In the genomic region with DNA sequence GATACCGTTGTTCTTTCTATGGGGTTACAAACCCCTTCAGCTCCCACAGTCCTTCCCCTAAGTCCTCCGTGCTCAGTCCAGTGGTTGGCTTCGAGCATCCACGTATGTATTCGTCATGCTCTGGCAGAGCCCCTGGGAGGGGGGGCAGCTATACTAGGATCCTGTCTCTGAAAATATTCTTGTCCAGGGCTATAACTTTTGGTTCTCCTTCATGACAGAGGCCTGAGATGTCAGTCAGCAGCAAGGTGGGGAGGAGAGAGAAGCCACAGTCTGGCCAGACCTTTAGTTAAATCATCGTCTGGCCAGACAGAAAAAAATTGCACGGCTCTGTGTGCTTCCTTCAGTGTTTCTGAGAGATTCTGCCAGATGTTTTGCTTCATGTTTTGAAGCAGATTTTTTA, we compare ENCODE assay signal across 22 mouse cellular contexts. TPM values are rescaled to one million over a fixed set of nuclear protein-coding genes. Genes with fewer than 3 reads are reported as not detected.
DNase-seq lines count a peak whose midpoint lies in the region; ATAC-seq lines count a peak whose summit lies in the region.
"Had no signal": no experiment of that assay in that cellular context is flagged by ENCODE, and none has a peak within 500 bp of the region (broad histone marks: within the 10 kb centered on the region; RNA-seq: fewer than 3 reads in every experiment).

No protein-coding gene starts in this region.

- WGBS in forebrain, embryonic 13.5 days, result 72% methylated on average over 7 of the region's 7 CpGs
- WGBS in forebrain, embryonic 12.5 days, result 84% methylated on average over 7 of the region's 7 CpGs
- WGBS in kidney, embryonic 14.5 days, result 49% methylated on average over 7 of the region's 7 CpGs
- whole genome bisulfite sequencing in limb, embryonic 13.5 days, result 48% methylated on average over 7 of the region's 7 CpGs
- WGBS in hindbrain, embryonic 11.5 days, result 79% methylated on average over 7 of the region's 7 CpGs

- no peak overlapping the region for H3K4me2 ChIP-seq in forebrain, embryonic 13.5 days
- H3K4me2 ChIP-seq in forebrain, embryonic 12.5 days, result no peak overlapping the region
- H3K4me2 ChIP-seq in kidney, embryonic 14.5 days (replicated peaks; ENCODE audit: low read depth, low read length), result no peak overlapping the region
- H3K4me2 ChIP-seq in limb, embryonic 13.5 days (replicated peaks), result peak overlapping the region; percentile 2; the same call in 1 of the 2 replicates
- no peak overlapping the region for H3K4me2 ChIP-seq in hindbrain, embryonic 11.5 days (replicated peaks; ENCODE audit: low read depth, low read length)
- H3K4me2 ChIP-seq: hindbrain, embryonic 15.5 days; liver, embryonic 15.5 days; lung, embryonic 15.5 days; neural tube, embryonic 12.5 days had no signal

- ATAC-seq in forebrain, embryonic 13.5 days, result no peak
- ATAC-seq in forebrain, embryonic 12.5 days (ENCODE audit: low FRiP score), result no peak
- ATAC-seq in kidney, embryonic 14.5 days (ENCODE audit: low FRiP score, low TSS enrichment), result no peak
- ATAC-seq in limb, embryonic 13.5 days (ENCODE audit: low FRiP score, low read depth), result no peak
- no peak for ATAC-seq in hindbrain, embryonic 11.5 days (ENCODE audit: low FRiP score)
- ATAC-seq: Patski had no signal

- H3K4me1 ChIP-seq in forebrain, embryonic 13.5 days, result peaks cover 6% of the 10 kb centered on the region; the same call in 1 of the 2 replicates
- peaks cover 8% of the 10 kb centered on the region for H3K4me1 ChIP-seq in forebrain, embryonic 12.5 days
- H3K4me1 ChIP-seq in kidney, embryonic 14.5 days (ENCODE audit: control insufficient read depth, insufficient read depth, low read length), result no peaks in the 10 kb centered on the region
- H3K4me1 ChIP-seq in limb, embryonic 13.5 days, result peaks cover 22% of the 10 kb centered on the region
- H3K4me1 ChIP-seq in hindbrain, embryonic 11.5 days (replicated peaks; ENCODE audit: control insufficient read depth, insufficient read depth, low read length), result no peaks in the 10 kb centered on the region
- H3K4me1 ChIP-seq: lung, embryonic 15.5 days; neural tube, embryonic 12.5 days had no signal

- no peak overlapping the region for H3K4me3 ChIP-seq in forebrain, embryonic 13.5 days
- H3K4me3 ChIP-seq in forebrain, embryonic 12.5 days (replicated peaks), result no peak overlapping the region
- H3K4me3 ChIP-seq in kidney, embryonic 14.5 days (ENCODE audit: low read length), result no peak overlapping the region
- no peak overlapping the region for H3K4me3 ChIP-seq in limb, embryonic 13.5 days
- no peak overlapping the region for H3K4me3 ChIP-seq in hindbrain, embryonic 11.5 days (ENCODE audit: low read depth, low read length)
- H3K4me3 ChIP-seq: hindbrain, embryonic 15.5 days; liver, embryonic 15.5 days; lung, embryonic 15.5 days; neural tube, embryonic 12.5 days had no signal

- H3K27ac ChIP-seq in forebrain, embryonic 13.5 days, result 0 out of 2 replicates have a peak overlapping the region, but pooled peaks have one; percentile 32
- H3K27ac ChIP-seq in forebrain, embryonic 12.5 days, result no peak overlapping the region
- no peak overlapping the region for H3K27ac ChIP-seq in kidney, embryonic 14.5 days (ENCODE audit: low read depth, low read length)
- no peak overlapping the region for H3K27ac ChIP-seq in limb, embryonic 13.5 days
- H3K27ac ChIP-seq in hindbrain, embryonic 11.5 days (ENCODE audit: low read depth, low read length), result no peak overlapping the region
- H3K27ac ChIP-seq: liver, embryonic 15.5 days; lung, embryonic 15.5 days; neural tube, embryonic 12.5 days had no signal

- H3K36me3 ChIP-seq in forebrain, embryonic 13.5 days (ENCODE audit: poor library complexity, severe bottlenecking), result no peaks in the 10 kb centered on the region
- H3K36me3 ChIP-seq in forebrain, embryonic 12.5 days (replicated peaks), result no peaks in the 10 kb centered on the region
- H3K36me3 ChIP-seq in kidney, embryonic 14.5 days (ENCODE audit: control insufficient read depth, insufficient read depth, low read length), result no peaks in the 10 kb centered on the region
- no peaks in the 10 kb centered on the region for H3K36me3 ChIP-seq in limb, embryonic 13.5 days
- H3K36me3 ChIP-seq in hindbrain, embryonic 11.5 days (ENCODE audit: control insufficient read depth, insufficient read depth, low read length), result no peaks in the 10 kb centered on the region
- H3K36me3 ChIP-seq: hindbrain, embryonic 15.5 days; liver, embryonic 15.5 days; lung, embryonic 15.5 days; neural tube, embryonic 12.5 days had no signal

- H3K9ac ChIP-seq in forebrain, embryonic 13.5 days, result no peak overlapping the region
- H3K9ac ChIP-seq in forebrain, embryonic 12.5 days, result no peak overlapping the region
- H3K9ac ChIP-seq in kidney, embryonic 14.5 days (ENCODE audit: low read depth, low read length), result no peak overlapping the region
- 0 out of 2 replicates have a peak overlapping the region, but pooled peaks have one; percentile 15 for H3K9ac ChIP-seq in limb, embryonic 13.5 days
- no peak overlapping the region for H3K9ac ChIP-seq in hindbrain, embryonic 11.5 days (ENCODE audit: low read depth, low read length)
- H3K9ac ChIP-seq: hindbrain, embryonic 15.5 days; liver, embryonic 15.5 days; lung, embryonic 15.5 days; neural tube, embryonic 12.5 days had no signal

- peak; percentile 17 to 27 for DNase-seq in kidney, postnatal 4 days
- DNase-seq in cerebellum, postnatal 10 days, result no peak
- no peak for DNase-seq in hindbrain, embryonic 11.5 days (ENCODE audit: low spot score)
- DNase-seq: cerebellum, adult 11-12 months; cerebellum, postnatal 25 days; kidney, adult 2 months; kidney, postnatal 14 days; liver; lung, postnatal 36 days; retina, postnatal 1 day; right cerebral cortex, postnatal 25 days; spleen, adult 18-20 months; thymus, postnatal 36 days had no signal

- H3K9me3 ChIP-seq in forebrain, embryonic 13.5 days (replicated peaks), result no peaks in the 10 kb centered on the region
- H3K9me3 ChIP-seq in forebrain, embryonic 12.5 days, result 0 out of 2 replicates have a peak, but pooled peaks cover 2% of the 10 kb centered on the region
- H3K9me3 ChIP-seq in kidney, embryonic 14.5 days (ENCODE audit: control insufficient read depth, low read length), result no peaks in the 10 kb centered on the region
- no peaks in the 10 kb centered on the region for H3K9me3 ChIP-seq in limb, embryonic 13.5 days
- no peaks in the 10 kb centered on the region for H3K9me3 ChIP-seq in hindbrain, embryonic 11.5 days (ENCODE audit: control insufficient read depth, low read length)
- H3K9me3 ChIP-seq: hindbrain, embryonic 15.5 days; liver, embryonic 15.5 days; lung, embryonic 15.5 days; neural tube, embryonic 12.5 days had no signal

- no peaks in the 10 kb centered on the region for H3K27me3 ChIP-seq in forebrain, embryonic 13.5 days
- H3K27me3 ChIP-seq in forebrain, embryonic 12.5 days, result no peaks in the 10 kb centered on the region
- no peaks in the 10 kb centered on the region for H3K27me3 ChIP-seq in kidney, embryonic 14.5 days (ENCODE audit: control insufficient read depth, insufficient read depth, low read length)
- no peaks in the 10 kb centered on the region for H3K27me3 ChIP-seq in limb, embryonic 13.5 days
- H3K27me3 ChIP-seq in hindbrain, embryonic 11.5 days (ENCODE audit: control insufficient read depth, insufficient read depth, low read length), result no peaks in the 10 kb centered on the region
- H3K27me3 ChIP-seq: hindbrain, embryonic 15.5 days; liver, embryonic 15.5 days; lung, embryonic 15.5 days; neural tube, embryonic 12.5 days; Patski had no signal

RNA-seq across cellular contexts. Expression of gene Efcab2, which starts 5.2 kb away (rescaled TPM):
- polyA plus RNA-seq in forebrain, embryonic 13.5 days (2015; fragmentation: Nextera tagmentation; extraction: Ambion mirVana), result 7.4 and 8.1 TPM in 2 replicates
- polyA plus RNA-seq in forebrain, embryonic 12.5 days (2016; fragmentation: Nextera tagmentation; extraction: Ambion mirVana), result 9.6 and 11.1 TPM in 2 replicates
- 6.0 and 8.0 TPM in 2 replicates for polyA plus RNA-seq in kidney, embryonic 14.5 days (2014; fragmentation: Nextera tagmentation; extraction: Ambion mirVana)
- polyA plus RNA-seq in limb, embryonic 13.5 days (2015; fragmentation: Nextera tagmentation; extraction: Ambion mirVana), result 4.8 and 4.9 TPM in 2 replicates
- 8.3 and 8.7 TPM in 2 replicates for polyA plus RNA-seq in hindbrain, embryonic 11.5 days (2014; fragmentation: Nextera tagmentation; extraction: Ambion mirVana)

Comparison
In these comparisons a context has a peak if more than half of its experiments do, and no peak if none do; other contexts are left out.
1. DNase-seq: peak in kidney, postnatal 4 days (2 of 2); none in cerebellum, postnatal 10 days (0 of 2) and hindbrain, embryonic 11.5 days (single experiment).